Mouse (Mus musculus) erythroblast, adult 5-6 weeks (primary cell): ENCODE measurements around the gene Atad1. TPM values are rescaled to one million over a fixed set of nuclear protein-coding genes. Genes with fewer than 3 reads are reported as not detected.
A peak's percentile ranks its signal among the peaks of the same experiment; 100 is the strongest.
"Not testable (repeated sequence)": the region's sequence is repeated elsewhere in the genome, so short reads cannot be mapped to it uniquely, and the experiment has no call there.

Experiments
- ATAC-seq: replicated peaks from 2 replicates; pipeline ENCODE4 v1.8.0; 2016; ENCODE audit warnings: moderate number of reproducible peaks, mild to moderate bottlenecking, moderate TSS enrichment, inconsistent platforms; ENCODE audit not compliant: poor library complexity, low FRiP score, severe bottlenecking
- total RNA-seq, 2 experiments: library from RNA; stranded (forward) in 1 of 2; stranded (reverse) in 1 of 2; fragments of 150-400 nt in 1 of 2; fragments of 200-764, 138-1000 nt in 1 of 2; gene quantifications; 2 replicates each; pipeline versions ENCODE4 v1.2.3 to v1.2.4; 2015 to 2017; ENCODE audit warnings: low replicate concordance in 2 of 2

The Atad1 gene
- total RNA-seq (2015; ENCODE audit: low replicate concordance) (16.3 and 25.7 TPM in 2 replicates), total RNA-seq (2017; ENCODE audit: low replicate concordance) (11.6 and 19.2 TPM in 2 replicates)

DNA sequence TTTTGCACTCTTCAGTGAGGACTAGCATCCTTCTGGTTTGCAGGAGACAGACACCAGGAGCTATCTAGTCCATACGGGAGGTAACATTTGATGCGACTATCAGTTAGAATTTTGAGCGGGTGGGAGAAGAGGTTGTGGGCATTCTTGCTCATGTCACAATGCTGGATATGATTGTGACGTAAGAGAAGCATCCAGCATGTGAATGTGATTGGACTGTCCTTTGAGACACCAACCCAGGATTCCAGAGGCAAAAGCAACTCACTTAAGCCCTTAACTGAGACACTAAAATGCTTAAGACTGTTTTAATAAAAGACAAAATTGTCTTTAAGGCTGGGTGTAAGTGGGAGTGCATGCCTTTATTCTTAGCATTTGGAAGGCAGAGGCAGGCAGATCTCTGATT, at the start of gene Atad1:
Gene Atad1, minus strand, starts transcription at position 101 of the 400 bp plus-strand sequence.
- no peak for ATAC-seq

DNA sequence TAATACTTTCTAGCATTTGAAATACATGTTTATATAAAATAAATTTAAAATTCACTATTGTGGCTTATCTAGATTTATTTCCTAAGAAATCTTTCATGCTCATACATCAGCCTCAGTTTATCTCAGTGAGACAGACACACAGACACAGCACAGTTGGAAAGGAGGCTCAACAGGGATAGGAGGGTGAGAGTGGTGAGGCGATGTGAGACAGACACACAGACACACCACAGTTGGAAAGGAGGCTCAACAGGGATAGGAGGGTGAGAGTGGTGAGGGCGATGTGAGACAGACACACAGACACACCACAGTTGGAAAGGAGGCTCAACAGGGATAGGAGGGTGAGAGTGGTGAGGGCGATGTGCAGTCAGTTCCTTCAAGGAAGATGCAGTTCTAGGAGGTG, 48.4 kb upstream of the Atad1 start:
- not testable (repeated sequence) for ATAC-seq

DNA sequence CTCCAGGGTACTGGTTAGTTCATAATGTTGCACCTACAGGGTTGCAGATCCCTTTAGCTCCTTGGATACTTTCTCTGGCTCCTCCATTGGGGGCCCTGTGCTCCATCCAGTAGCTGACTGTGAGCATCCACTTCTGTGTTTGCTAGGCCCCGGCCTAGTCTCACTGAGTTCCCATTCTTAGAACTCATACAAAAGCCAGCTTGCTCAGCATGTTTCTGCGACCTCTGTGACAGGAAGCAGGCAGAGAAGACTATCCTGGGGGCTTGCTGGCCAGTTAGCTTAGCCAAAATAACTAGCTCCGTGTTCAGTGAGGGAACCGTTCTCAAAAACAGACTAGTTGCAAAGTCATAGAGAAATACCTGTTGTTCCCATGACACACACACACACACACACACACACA, 47.8 kb upstream of the Atad1 start:
- not testable (repeated sequence) for ATAC-seq

DNA sequence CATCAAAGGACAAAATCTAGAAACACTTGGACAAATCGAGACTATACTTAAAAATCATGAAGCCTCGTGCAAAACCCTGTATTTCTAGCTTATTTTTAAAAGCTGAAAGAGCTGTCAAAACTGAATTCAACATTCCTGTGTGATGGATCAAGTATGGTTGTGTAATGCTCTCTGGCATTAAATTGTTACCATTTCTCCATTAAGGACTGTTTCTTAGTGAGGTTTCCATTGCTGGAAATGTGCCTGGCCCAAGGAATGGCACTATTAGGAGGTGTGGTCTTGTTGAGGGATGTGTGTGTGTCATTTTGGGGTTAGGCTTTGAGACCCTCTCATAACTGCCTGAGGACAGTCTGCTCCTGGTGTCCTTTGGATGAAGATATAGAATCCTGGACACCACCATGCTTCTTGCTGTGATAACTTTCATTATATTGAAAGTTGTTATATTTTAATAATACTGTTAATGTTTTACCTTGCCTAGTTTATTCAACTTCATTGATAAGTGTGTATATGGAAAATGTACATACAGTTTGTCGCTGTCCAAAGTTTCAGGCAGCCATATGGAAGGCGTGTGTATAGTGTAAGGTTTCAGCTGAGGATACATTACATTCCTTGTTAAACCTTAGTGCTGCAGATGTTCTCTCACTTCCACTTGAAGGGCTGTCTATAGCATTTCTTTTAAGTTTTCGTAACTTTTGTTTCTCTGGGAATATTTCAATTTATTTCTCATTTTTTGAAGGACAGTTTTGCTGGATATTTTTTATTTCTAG, 41.9 kb upstream of the Atad1 start:
- ATAC-seq, result no peak

DNA sequence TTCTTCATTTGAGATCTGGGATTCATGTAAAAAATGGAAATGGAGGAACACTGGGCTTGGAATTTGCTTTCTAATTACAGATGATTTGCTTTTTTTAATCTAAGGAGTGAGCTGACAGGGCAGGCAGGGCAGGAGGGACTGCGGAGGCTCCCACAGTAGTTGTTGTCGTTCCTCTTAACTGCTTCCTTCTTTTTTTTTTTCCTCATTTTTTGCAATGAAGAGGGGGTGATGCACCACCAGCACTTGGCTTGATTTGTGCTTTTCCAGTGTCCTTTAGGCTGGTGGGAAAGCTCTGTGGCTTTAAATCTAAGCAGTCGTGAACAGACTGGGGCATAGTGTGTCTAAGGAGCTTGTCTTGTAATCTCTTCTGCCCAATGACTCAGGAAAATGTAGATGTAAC, 39.5 kb upstream of the Atad1 start:
- ATAC-seq, result no peak

DNA sequence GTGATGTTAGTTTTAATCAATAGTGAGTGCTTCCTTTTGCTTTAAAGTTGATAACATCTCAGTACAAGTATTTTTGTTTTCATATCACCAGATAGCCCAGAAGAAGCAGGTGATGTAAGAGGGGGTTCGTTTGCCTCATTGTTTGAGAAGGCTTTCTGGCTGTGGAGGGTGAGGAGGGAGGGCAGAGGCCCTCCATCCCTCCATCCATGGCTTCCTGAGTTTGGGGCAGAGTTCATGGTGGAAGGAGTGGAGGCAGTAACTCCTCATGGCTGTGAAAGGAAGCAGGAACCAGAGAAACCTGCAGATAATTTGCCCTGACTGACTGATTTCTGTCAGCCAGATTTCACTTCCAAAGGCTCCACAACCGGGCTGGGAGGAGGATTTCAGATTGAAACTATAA, 38.8 kb upstream of the Atad1 start:
- no peak for ATAC-seq

DNA sequence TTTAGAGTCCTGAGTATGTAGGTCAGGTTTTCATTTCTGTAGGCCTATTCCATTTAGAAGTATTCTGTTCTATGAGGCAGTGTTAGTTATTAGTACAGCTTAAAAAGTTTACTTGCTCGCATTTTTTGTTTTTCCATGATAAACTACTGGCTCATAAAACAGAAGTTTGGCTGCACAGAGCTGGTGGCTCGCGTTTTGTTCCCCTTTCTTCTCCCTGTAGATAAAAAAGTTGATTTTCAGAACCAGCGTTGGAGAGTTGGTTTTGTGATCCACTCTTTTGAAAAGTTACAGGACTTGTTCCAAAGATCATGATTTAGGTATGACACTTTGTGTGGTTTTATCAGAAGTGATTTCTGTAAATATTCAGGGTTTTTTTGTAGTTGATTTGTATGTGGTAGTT, 22.9 kb upstream of the Atad1 start:
- ATAC-seq, result no peak

DNA sequence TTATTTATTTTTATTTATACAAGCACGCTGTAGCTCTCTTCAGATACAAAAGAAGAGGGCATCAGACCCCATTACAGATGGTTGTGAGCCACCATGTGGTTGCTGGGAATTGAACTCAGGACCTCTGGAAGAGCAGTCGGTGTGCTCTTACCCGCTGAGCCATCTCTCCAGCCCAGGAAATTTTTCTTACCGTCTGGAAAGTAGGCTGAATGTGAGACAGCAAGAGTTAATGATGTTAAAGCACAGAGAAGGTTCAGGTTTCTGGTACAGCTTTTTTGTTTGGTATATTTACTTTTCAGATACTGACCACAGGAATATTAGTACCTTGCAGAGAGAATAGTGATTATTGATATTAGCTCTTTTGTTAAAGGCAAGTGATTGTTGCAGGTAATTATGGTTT, 21.6 kb upstream of the Atad1 start:
- no peak for ATAC-seq

DNA sequence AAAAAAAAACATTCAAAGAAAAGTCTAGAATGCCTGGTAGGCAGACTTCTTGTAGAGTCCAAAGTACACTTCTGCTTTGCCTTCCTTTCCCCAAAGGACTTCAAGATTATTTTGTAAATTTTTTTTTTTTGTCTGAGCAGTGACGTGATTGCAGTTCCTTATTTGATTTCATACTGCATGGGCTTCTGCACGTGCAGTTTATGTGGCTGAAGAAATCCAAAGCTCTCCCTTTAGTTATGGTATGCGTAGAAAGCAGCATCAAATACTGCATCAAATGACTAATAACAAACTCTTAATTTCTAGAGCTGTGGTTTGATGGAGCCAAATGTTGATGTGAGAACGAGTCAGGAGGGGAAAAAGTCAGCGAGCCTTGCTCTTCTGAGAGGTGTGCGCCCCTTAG, 20.9 kb upstream of the Atad1 start:
- ATAC-seq, result no peak

DNA sequence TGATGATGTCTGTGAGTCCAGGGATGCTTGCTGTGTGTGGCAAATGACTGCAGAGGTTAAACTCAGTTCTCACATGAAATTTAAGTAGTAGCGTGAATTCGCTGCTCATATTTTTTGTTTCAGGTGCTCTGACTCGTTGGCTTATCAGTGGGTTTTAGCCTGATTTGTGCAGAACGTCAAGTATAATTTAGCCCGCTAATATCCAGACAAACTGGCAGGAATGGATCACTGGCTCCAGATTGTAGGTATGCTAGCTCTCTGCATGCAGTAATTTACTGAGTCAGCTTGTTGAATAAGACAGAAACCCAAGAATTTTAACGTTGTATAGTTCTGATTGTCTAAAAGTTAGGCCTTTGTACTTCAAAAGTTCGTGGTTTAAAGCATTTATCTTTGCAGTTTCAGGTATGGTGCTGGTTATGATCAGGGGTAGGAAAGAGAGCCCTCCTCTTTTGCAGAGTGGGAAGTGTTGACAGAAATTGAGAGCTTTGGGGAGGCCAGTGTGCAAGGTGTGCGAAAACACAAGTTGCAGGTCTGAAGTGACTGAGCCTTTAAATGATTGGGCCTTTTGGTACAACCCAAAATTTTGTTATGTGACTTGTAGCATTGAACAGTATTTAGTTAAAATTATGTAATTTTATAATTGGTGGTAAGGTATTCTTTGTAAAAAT, 19.9 kb upstream of the Atad1 start:
- ATAC-seq, result no peak

DNA sequence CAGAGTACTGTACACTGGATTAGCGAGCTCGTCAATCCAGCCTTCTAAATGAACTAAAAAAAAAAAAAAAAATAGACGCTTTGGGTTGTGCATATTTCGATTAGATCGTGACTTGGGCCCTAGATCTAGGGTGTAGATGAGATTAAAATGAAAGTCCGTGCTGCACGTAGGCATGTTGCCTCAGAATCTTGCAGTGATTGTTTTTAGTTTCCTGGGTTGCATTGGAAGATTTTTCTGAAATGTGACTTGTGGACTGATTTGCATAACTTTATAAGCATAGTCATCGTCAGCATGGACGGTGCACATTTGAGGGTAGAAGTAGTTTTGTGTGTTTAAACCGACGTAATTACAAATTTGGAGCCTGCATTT, 19.2 kb upstream of the Atad1 start:
- ATAC-seq, result no peak

DNA sequence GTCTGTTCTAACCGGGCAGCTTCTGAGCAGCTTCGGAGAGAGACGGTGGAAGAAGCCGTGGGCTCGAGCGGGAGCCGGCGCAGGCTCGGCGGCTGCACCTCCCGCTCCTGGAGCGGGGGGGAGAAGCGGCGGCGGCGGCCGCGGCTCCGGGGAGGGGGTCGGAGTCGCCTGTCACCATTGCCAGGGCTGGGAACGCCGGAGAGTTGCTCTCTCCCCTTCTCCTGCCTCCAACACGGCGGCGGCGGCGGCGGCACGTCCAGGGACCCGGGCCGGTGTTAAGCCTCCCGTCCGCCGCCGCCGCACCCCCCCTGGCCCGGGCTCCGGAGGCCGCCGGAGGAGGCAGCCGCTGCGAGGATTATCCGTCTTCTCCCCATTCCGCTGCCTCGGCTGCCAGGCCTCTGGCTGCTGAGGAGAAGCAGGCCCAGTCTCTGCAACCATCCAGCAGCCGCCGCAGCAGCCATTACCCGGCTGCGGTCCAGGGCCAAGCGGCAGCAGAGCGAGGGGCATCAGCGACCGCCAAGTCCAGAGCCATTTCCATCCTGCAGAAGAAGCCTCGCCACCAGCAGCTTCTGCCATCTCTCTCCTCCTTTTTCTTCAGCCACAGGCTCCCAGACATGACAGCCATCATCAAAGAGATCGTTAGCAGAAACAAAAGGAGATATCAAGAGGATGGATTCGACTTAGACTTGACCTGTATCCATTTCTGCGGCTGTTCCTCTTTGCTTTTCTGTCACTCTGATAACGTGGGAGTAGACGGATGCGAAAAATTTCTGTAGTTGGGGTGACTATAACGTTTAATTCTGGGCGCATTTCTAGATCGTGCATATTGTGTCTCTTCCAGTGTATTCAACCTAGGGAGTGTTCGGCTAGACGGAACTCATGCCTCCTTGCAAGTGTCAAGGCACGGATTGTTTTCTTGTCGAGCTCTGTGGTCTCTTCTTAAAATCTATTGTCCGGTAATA, 18.5 kb upstream of the Atad1 start:
- ATAC-seq, result 0 out of 2 replicates have a peak, but pooled peaks have one; percentile 14

DNA sequence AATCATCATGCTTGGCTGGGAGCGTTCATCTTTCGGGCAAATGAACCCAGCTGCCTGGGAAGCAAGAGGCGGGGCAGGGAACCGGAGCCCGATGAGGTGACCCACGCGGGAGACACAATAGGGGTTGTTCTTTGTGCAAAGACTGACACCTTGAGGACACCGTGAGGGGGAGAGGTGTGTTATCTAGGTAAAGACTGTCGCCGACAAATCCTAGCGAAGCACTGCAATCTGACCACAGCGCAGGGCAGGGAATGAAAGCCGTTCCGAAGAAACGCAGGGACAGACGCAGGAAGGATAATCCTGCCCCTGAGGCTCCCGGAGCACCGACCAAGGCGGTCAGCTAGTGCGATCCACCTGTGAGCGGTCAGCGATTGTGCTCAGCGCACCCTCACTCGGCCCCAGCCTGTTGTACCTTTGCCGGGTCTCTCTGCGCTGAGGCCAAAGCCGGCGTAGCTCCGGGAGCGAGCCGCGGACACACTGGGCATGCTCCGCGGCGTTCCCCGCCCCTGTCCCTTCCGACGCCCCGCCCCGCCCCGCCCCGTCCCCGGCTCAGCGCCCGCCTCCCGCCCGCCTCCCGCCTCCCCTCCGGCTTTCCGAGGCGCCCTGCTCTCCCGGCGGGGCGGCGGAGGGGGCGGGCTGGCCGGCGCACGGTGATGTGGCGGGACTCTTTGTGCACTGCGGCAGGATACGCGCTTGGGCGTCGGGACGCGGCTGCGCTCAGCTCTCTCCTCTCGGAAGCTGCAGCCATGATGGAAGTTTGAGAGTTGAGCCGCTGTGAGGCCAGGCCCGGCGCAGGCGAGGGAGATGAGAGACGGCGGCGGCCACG, 17.5 kb upstream of the Atad1 start, which contains the start of gene Pten:
Gene Pten, plus strand, starts transcription at position 598 of the 826 bp plus-strand sequence.
- ATAC-seq, result peak; percentile 69

DNA sequence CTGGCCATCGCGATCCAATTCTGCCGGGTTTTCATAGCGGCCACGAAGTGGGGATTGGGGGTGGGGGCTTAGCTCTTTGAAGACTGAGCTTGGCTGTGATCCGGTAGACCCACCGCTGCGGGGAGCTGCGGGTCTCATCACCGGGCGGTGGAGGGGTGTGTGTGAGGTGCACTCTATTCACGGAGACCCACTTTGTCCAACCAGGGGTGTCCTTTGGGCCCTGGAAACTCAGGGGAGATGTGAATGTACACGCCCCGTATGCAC, 17.0 kb upstream of the Atad1 start:
- ATAC-seq, result no peak

DNA sequence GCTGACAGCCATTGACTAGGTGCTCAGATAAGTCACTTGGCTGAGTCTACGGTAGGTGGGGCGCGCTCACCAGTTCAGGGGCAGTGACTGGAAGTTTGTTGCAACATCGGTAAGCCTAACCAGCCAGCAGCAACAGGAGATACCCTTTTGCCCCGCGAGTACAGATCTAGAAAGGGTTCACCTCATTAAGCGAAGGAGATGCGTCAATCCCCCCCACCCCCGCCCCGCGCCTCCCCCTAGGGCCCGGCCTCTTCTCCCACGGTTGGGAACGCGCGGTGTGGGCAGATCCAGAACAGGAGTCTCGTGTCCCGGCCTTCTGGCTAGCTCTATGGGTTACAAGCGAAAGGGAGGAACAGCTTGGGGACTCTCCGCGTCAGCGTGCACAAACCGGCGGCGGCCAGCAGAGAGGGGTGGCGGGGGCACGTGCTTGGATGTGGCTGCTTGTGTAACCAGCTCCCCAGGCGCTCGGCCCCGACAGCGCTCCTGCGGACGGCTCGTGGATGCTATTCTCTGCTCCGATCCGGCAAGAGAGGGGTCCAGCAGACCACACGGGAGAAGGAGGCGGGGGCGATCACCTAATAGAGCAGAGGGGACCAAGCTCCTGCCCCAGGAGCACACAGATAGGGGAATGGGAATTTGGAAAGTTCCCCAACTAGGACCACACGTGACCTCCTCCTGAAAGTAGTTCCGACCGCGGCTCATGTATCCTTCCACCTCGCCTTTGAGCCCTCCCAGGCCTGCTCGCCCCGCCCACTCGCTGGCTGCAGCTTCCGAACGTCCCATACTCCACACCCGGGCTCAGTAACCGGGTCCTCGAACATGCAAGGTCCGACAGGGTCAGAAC, 16.4 kb upstream of the Atad1 start:
- ATAC-seq, result peak; percentile 85

DNA sequence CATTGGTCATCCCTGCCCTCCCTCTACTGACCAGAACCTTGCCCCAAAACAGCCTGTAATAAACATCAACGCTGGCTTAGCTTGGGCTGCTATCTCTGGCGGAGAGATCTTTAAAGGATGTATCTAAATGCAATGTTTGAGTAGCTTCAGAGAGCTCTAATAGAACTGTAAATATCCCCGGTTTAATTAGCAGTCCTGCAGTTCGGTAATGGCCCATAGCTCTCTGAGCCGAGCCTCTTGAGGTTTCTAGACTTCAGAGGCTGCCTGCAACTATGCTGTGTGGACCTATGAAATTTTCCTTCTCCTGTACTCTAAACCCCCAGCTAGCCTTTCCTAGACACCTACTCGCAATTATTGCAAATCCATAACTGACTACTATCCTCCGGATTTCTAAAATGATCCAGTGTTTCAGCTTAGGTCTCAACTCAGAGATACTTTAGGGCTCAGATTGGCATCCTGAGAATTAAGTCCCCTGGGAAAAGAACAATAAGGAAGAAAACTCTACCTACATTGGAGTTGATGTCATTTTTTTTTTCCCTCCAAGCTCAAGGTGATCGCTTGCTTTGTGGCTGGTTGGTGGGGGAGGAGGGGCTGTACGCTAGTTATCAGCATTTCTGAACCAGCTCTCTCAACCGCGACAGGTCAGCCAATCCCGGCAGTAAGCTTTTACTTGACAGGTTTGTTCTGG, 15.7 kb upstream of the Atad1 start:
- no peak for ATAC-seq

DNA sequence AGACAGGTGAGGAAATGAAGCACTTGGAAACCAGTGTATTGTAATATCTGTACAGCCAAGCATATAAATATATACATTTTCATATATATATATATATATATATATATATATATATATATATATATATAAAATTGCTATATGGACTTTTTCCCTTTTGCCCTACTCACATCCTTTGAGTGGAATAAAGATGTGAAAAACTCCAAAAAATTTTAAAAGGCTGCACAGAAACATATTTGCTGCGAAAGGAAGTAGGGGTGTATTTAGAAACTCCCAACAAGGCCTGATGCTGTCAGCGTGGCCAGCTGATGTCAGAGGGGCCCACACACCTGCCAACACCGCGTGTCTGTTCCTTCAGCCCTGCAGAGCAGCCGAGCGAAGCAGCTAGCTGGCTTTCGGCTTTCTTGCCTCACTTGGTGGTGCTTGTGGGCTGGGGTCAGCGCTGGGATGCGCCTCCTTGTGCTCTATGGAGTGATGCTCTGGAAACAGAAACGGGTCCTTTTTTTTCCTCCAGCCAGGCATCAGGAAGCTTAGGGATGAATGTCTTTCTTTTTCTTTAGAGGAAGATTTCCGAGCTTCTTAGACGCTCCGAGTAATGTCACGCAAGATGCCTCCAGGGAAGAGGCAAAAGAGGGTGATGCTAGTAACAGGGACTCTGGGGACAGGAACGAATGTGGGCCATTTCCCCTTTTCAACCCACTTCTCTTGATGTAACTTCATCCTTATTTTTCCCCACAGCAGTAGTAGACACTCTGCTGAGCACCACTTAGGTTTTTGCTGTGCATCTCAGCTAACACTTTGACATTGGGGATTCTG, 14.8 kb upstream of the Atad1 start:
- no peak for ATAC-seq
